Comparison of ENCODE assay signal across 19 mouse cellular contexts in the genomic region with DNA sequence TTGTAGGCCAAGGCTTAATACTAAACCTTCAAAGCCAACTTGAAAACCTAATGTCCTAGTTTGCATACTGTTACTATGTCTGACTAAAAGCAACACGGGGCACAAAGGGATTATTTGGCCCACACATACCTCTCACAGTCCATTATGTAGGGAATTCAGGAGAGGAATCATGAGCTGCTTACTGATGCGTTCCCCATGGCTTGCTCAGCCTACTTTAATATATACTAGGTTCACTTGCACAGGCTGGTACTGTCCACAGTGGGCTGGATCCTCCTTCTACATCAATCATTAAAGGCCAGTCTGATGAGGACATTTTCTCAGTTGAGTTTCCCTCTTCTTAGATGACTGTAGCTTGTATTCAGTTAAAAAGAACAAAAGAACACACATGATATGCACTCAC. TPM values are rescaled to one million over a fixed set of nuclear protein-coding genes. Genes with fewer than 3 reads are reported as not detected.
A peak's percentile ranks its signal among the peaks of the same experiment; 100 is the strongest.
DNase-seq lines count a peak whose midpoint lies in the region; ATAC-seq and TF ChIP-seq lines count a peak whose summit lies in the region.
"Had no signal": no experiment of that assay in that cellular context is flagged by ENCODE, and none has a peak within 500 bp of the region (broad histone marks: within the 10 kb centered on the region; RNA-seq: fewer than 3 reads in every experiment).

No protein-coding gene starts in this region.

- no peaks in the 10 kb centered on the region for H3K36me3 ChIP-seq in midbrain, embryonic 11.5 days (ENCODE audit: control insufficient read depth, insufficient read depth, low read length)
- no peaks in the 10 kb centered on the region for H3K36me3 ChIP-seq in midbrain, postnatal 0 days (ENCODE audit: insufficient read depth, low read length)
- no peaks in the 10 kb centered on the region for H3K36me3 ChIP-seq in midbrain, embryonic 13.5 days
- no peaks in the 10 kb centered on the region for H3K36me3 ChIP-seq in midbrain, embryonic 15.5 days (replicated peaks)
- H3K36me3 ChIP-seq: embryonic facial prominence, embryonic 10.5 days; embryonic facial prominence, embryonic 12.5 days; forebrain, embryonic 15.5 days had no signal

- H3K27ac ChIP-seq in midbrain, embryonic 11.5 days (ENCODE audit: low read depth, low read length): no peak overlapping the region
- no peak overlapping the region for H3K27ac ChIP-seq in midbrain, postnatal 0 days (ENCODE audit: low read depth, low read length)
- H3K27ac ChIP-seq in midbrain, embryonic 13.5 days: no peak overlapping the region
- H3K27ac ChIP-seq in midbrain, embryonic 15.5 days: no peak overlapping the region
- H3K27ac ChIP-seq: embryonic facial prominence, embryonic 10.5 days; embryonic facial prominence, embryonic 12.5 days; forebrain, embryonic 13.5 days; forebrain, embryonic 15.5 days had no signal

- ATAC-seq in midbrain, embryonic 11.5 days (ENCODE audit: low FRiP score): peak; percentile 27; the same call in 1 of the 2 replicates
- no peak for ATAC-seq in midbrain, postnatal 0 days (ENCODE audit: low FRiP score)
- peak; percentile 69 for ATAC-seq in midbrain, embryonic 13.5 days
- ATAC-seq in midbrain, embryonic 15.5 days (replicated peaks): no peak
- ATAC-seq: forebrain, embryonic 13.5 days; forebrain, embryonic 15.5 days had no signal

- no peak overlapping the region for H3K4me2 ChIP-seq in midbrain, embryonic 11.5 days
- no peak overlapping the region for H3K4me2 ChIP-seq in midbrain, postnatal 0 days (ENCODE audit: low read depth, low read length, poor library complexity, severe bottlenecking)
- no peak overlapping the region for H3K4me2 ChIP-seq in midbrain, embryonic 13.5 days (replicated peaks)
- H3K4me2 ChIP-seq in midbrain, embryonic 15.5 days: no peak overlapping the region
- H3K4me2 ChIP-seq: embryonic facial prominence, embryonic 12.5 days; forebrain, embryonic 13.5 days; forebrain, embryonic 15.5 days had no signal

- no peaks in the 10 kb centered on the region for H3K9me3 ChIP-seq in midbrain, embryonic 11.5 days (ENCODE audit: control insufficient read depth, low read length)
- H3K9me3 ChIP-seq in midbrain, postnatal 0 days (ENCODE audit: low read length): no peaks in the 10 kb centered on the region
- no peaks in the 10 kb centered on the region for H3K9me3 ChIP-seq in midbrain, embryonic 13.5 days
- H3K9me3 ChIP-seq in midbrain, embryonic 15.5 days: no peaks in the 10 kb centered on the region
- H3K9me3 ChIP-seq: embryonic facial prominence, embryonic 10.5 days; embryonic facial prominence, embryonic 12.5 days; forebrain, embryonic 13.5 days; forebrain, embryonic 15.5 days had no signal

- TF ChIP-seq POLR2A in brain, embryonic 14.5 days (IDR thresholded peaks at IDR 0.05; ENCODE audit: borderline replicate concordance, extremely low read depth, insufficient read depth, insufficient read length, poor library complexity, severe bottlenecking): no peak

- H3K4me3 ChIP-seq in midbrain, embryonic 11.5 days (ENCODE audit: low read depth, low read length): no peak overlapping the region
- H3K4me3 ChIP-seq in midbrain, postnatal 0 days (ENCODE audit: low read depth, low read length): no peak overlapping the region
- no peak overlapping the region for H3K4me3 ChIP-seq in midbrain, embryonic 13.5 days (replicated peaks)
- no peak overlapping the region for H3K4me3 ChIP-seq in midbrain, embryonic 15.5 days
- H3K4me3 ChIP-seq: embryonic facial prominence, embryonic 10.5 days; embryonic facial prominence, embryonic 12.5 days; forebrain, embryonic 13.5 days; forebrain, embryonic 15.5 days had no signal

- WGBS in midbrain, embryonic 11.5 days: 64% methylated on average over 2 of the region's 2 CpGs
- 43% methylated on average over 2 of the region's 2 CpGs for WGBS in midbrain, postnatal 0 days
- 42% methylated on average over 2 of the region's 2 CpGs for WGBS in midbrain, embryonic 13.5 days
- WGBS in midbrain, embryonic 15.5 days: 56% methylated on average over 2 of the region's 2 CpGs

- H3K4me1 ChIP-seq in midbrain, embryonic 11.5 days (ENCODE audit: control insufficient read depth, insufficient read depth, low read length): no peaks in the 10 kb centered on the region
- H3K4me1 ChIP-seq in midbrain, postnatal 0 days (ENCODE audit: insufficient read depth, low read length): no peaks in the 10 kb centered on the region
- no peaks in the 10 kb centered on the region for H3K4me1 ChIP-seq in midbrain, embryonic 13.5 days (replicated peaks)
- no peaks in the 10 kb centered on the region for H3K4me1 ChIP-seq in midbrain, embryonic 15.5 days
- H3K4me1 ChIP-seq: embryonic facial prominence, embryonic 10.5 days; embryonic facial prominence, embryonic 12.5 days; forebrain, embryonic 13.5 days; forebrain, embryonic 15.5 days had no signal

- no peak for DNase-seq in midbrain, embryonic 11.5 days (ENCODE audit: low spot score, missing footprints)
- no peak for DNase-seq in midbrain, postnatal 0 days (ENCODE audit: low spot score)
- DNase-seq in brain, embryonic 14.5 days (ENCODE audit: low read depth): peak; percentile 6
- DNase-seq in layer of hippocampus, postnatal 14 days (ENCODE audit: low spot score in 2 of 2): no peak
- DNase-seq: adrenal gland, adult 2 months; adrenal gland, postnatal 10 days; adrenal gland, postnatal 25 days; cerebellum, adult 11-12 months; cerebellum, adult 2 months; cerebellum, adult 9-10 months; cerebellum, postnatal 10 days; cerebellum, postnatal 25 days had no signal

- no peak overlapping the region for H3K9ac ChIP-seq in midbrain, embryonic 11.5 days (ENCODE audit: low read length)
- no peak overlapping the region for H3K9ac ChIP-seq in midbrain, postnatal 0 days (replicated peaks; ENCODE audit: low read length, poor library complexity, severe bottlenecking)
- H3K9ac ChIP-seq in midbrain, embryonic 13.5 days (replicated peaks): no peak overlapping the region
- no peak overlapping the region for H3K9ac ChIP-seq in midbrain, embryonic 15.5 days
- H3K9ac ChIP-seq: embryonic facial prominence, embryonic 12.5 days; forebrain, embryonic 13.5 days; forebrain, embryonic 15.5 days had no signal

- no peak for TF ChIP-seq CTCF in midbrain, postnatal 0 days (IDR thresholded peaks at IDR 0.05)
- no peak for TF ChIP-seq CTCF in brain, embryonic 14.5 days (IDR thresholded peaks at IDR 0.05; ENCODE audit: borderline replicate concordance, extremely low read depth, insufficient read depth, insufficient read length)

- H3K27me3 ChIP-seq in midbrain, embryonic 11.5 days (ENCODE audit: control insufficient read depth, insufficient read depth, low read length): no peaks in the 10 kb centered on the region
- H3K27me3 ChIP-seq in midbrain, postnatal 0 days (ENCODE audit: insufficient read depth, low read length): no peaks in the 10 kb centered on the region
- H3K27me3 ChIP-seq in midbrain, embryonic 13.5 days: no peaks in the 10 kb centered on the region
- no peaks in the 10 kb centered on the region for H3K27me3 ChIP-seq in midbrain, embryonic 15.5 days (replicated peaks)
- H3K27me3 ChIP-seq: embryonic facial prominence, embryonic 12.5 days; forebrain, embryonic 13.5 days; forebrain, embryonic 15.5 days had no signal

RNA-seq across cellular contexts. Expression of a gene that starts 37.9 kb away (rescaled TPM):
- 4.7 and 5.8 TPM in 2 replicates for polyA plus RNA-seq in midbrain, embryonic 11.5 days (2014; fragmentation: Nextera tagmentation; extraction: Ambion mirVana)
- total RNA-seq in midbrain, postnatal 0 days (2014; rRNA removed): 11.8 and 12.4 TPM in 2 replicates
- polyA plus RNA-seq in midbrain, postnatal 0 days (2015; fragmentation: Nextera tagmentation; extraction: Ambion mirVana): 8.9 and 9.1 TPM in 2 replicates
- polyA plus RNA-seq in midbrain, embryonic 13.5 days (2015; fragmentation: Nextera tagmentation; extraction: Ambion mirVana): 3.9 and 4.7 TPM in 2 replicates
- polyA plus RNA-seq in midbrain, embryonic 15.5 days (2015; fragmentation: Nextera tagmentation; extraction: Ambion mirVana): 6.5 and 7.1 TPM in 2 replicates
- polyA plus RNA-seq in brain, embryonic 14.5 days (2012; rRNA removed): 2.6 and 3.7 TPM in 2 replicates
- 1 to 10 TPM; 4.1 to 4.8 TPM for total RNA-seq in layer of hippocampus, postnatal 14 days (2021)
- total RNA-seq: MEL had no signal

Comparison
In these comparisons a context has a peak if more than half of its experiments do, and no peak if none do; other contexts are left out.
1. ATAC-seq: peak in midbrain, embryonic 11.5 days (single experiment) and midbrain, embryonic 13.5 days (single experiment); none in midbrain, postnatal 0 days (single experiment) and midbrain, embryonic 15.5 days (single experiment).